Mouse (Mus musculus): ENCODE measurements at regions not wholly inside any gene's neighbourhood (a gene's known extent, or its start where the extent isn't known, plus 50 kb on each side); places are given as distances from the start of the nearest gene placed in this dataset.

GRCm38 (mm10) chr17:47225306-47226269 lies 143.1 kb upstream of the Mrps10 start:
- DNase-seq (ENCODE audit: low read depth) = no peak

- no peak for DNase-seq (ENCODE audit: low read depth)
Measured at GRCm38 (mm10) chr17:47221068-47221796, 147.5 kb upstream of the Mrps10 start.

GRCm38 (mm10) chr17:47219846-47220245 lies 148.8 kb upstream of the Mrps10 start:
- DNase-seq (ENCODE audit: low read depth) = no peak

GRCm38 (mm10) chr17:47216490-47216889 lies 152.2 kb upstream of the Mrps10 start:
- DNase-seq (ENCODE audit: low read depth) = no peak

GRCm38 (mm10) chr17:47215841-47216240 lies 152.8 kb upstream of the Mrps10 start:
- DNase-seq (ENCODE audit: low read depth) = no peak

- DNase-seq (ENCODE audit: low read depth) = no peak
Measured at GRCm38 (mm10) chr17:47214111-47214510, 154.6 kb upstream of the Mrps10 start.

GRCm38 (mm10) chr17:47210441-47211196 lies 158.1 kb upstream of the Mrps10 start:
- DNase-seq (ENCODE audit: low read depth) = no peak

GRCm38 (mm10) chr17:47208886-47209585 lies 159.7 kb upstream of the Mrps10 start:
- no peak for DNase-seq (ENCODE audit: low read depth)

- no peak for DNase-seq (ENCODE audit: low read depth)
Measured at GRCm38 (mm10) chr17:47207471-47207870, 161.2 kb upstream of the Mrps10 start.

- peak; percentile 20 for DNase-seq (ENCODE audit: low read depth)
Measured at GRCm38 (mm10) chr17:47204470-47205162, 164.1 kb upstream of the Mrps10 start.

- no peak for DNase-seq (ENCODE audit: low read depth)
Measured at GRCm38 (mm10) chr17:47199206-47199605, 169.5 kb upstream of the Mrps10 start.

GRCm38 (mm10) chr17:47197957-47198356 lies 170.7 kb upstream of the Mrps10 start:
- DNase-seq (ENCODE audit: low read depth) = no peak

GRCm38 (mm10) chr17:47196992-47197391 lies 171.7 kb upstream of the Mrps10 start:
- no peak for DNase-seq (ENCODE audit: low read depth)

GRCm38 (mm10) chr17:47195981-47196380 lies 172.7 kb upstream of the Mrps10 start:
- DNase-seq (ENCODE audit: low read depth) = no peak

- no peak for DNase-seq (ENCODE audit: low read depth)
Measured at GRCm38 (mm10) chr17:47194463-47195012, 174.1 kb upstream of the Mrps10 start.

- DNase-seq (ENCODE audit: low read depth) = no peak
Measured at GRCm38 (mm10) chr17:47191416-47191815, 177.3 kb upstream of the Mrps10 start.

- no peak for DNase-seq (ENCODE audit: low read depth)
Measured at GRCm38 (mm10) chr17:47189770-47190169, 178.9 kb upstream of the Mrps10 start.

GRCm38 (mm10) chr17:47184148-47184547 lies 173.8 kb upstream of the Ubr2 start:
- DNase-seq (ENCODE audit: low read depth) = no peak

- no peak for DNase-seq (ENCODE audit: low read depth)
Measured at GRCm38 (mm10) chr17:47182118-47182517, 171.8 kb upstream of the Ubr2 start.

- DNase-seq (ENCODE audit: low read depth) = no peak
Measured at GRCm38 (mm10) chr17:47179410-47179809, 169.1 kb upstream of the Ubr2 start.

- no peak for DNase-seq (ENCODE audit: low read depth)
Measured at GRCm38 (mm10) chr17:47178705-47179104, 168.3 kb upstream of the Ubr2 start.

Measured in naive thymus-derived CD4-positive, alpha-beta T cell, adult 2 months (primary cell).